Mouse (Mus musculus) hindbrain, postnatal 0 days (tissue): ENCODE measurements around the gene Mfsd6. TPM values are rescaled to one million over a fixed set of nuclear protein-coding genes. Genes with fewer than 3 reads are reported as not detected.

Source experiments
- ATAC-seq: fragments of 200-750 bp; cut with Nextera tagmentation; 2 replicates; pipeline ENCODE4 v1.8.0; 2017; ENCODE audit warnings: mild to moderate bottlenecking, moderate TSS enrichment, moderate library complexity
- DNase-seq: peaks from one replicate; pipeline ENCODE4 v3.0.0-alpha.2; 2015; ENCODE audit warnings: low spot score
- H3K27ac ChIP-seq: fragments of 300-500 bp; sonication (generic); 2 replicates; pipeline ENCODE4 v1.5.1; 2014; ENCODE audit warnings: mild to moderate bottlenecking
- H3K27me3 ChIP-seq: fragments of 300-500 bp; sonication (generic); 2 replicates; pipeline ENCODE4 v1.6.1; 2014; ENCODE audit warnings: low read length, mixed read lengths; ENCODE audit not compliant: insufficient read depth
- H3K36me3 ChIP-seq: fragments of 300-500 bp; sonication (generic); 2 replicates; pipeline ENCODE4 v1.6.1; 2014; ENCODE audit warnings: low read length, mixed read lengths; ENCODE audit not compliant: insufficient read depth
- H3K4me1 ChIP-seq: fragments of 300-500 bp; sonication (generic); 2 replicates; pipeline ENCODE4 v1.6.1; 2014; ENCODE audit warnings: antibody characterized with exemption, low read length, mixed read lengths; ENCODE audit not compliant: insufficient read depth
- H3K4me2 ChIP-seq: fragments of 300-500 bp; sonication (generic); 2 replicates; pipeline ENCODE4 v1.6.1; 2014; ENCODE audit warnings: low read depth, mild to moderate bottlenecking, low read length, moderate library complexity, mixed read lengths
- H3K4me3 ChIP-seq: fragments of 300-500 bp; sonication (generic); 2 replicates; pipeline ENCODE4 v1.5.1; 2014; ENCODE audit warnings: low read length
- H3K9ac ChIP-seq: fragments of 300-500 bp; sonication (generic); replicated peaks from 2 replicates; pipeline ENCODE4 v1.6.1; 2014; ENCODE audit warnings: mild to moderate bottlenecking, low read length, moderate library complexity, mixed read lengths
- H3K9me3 ChIP-seq: fragments of 300-500 bp; sonication (generic); 2 replicates; pipeline ENCODE4 v1.6.1; 2016; ENCODE audit warnings: low read length, mixed read lengths
- CTCF ChIP-seq: IDR thresholded peaks from 2 replicates; pipeline ENCODE4 v1.5.1; 2016; ENCODE audit warnings: antibody characterized with exemption, control low read depth, low read depth
- WGBS: fragments of 180-500 bp; shearing (Covaris S2); extraction: QIAGEN DNeasy Blood & Tissue Kit; methylation state at CpG from one replicate; pipeline ENCODE4 v1.1.7; 2014; 5-methylcytosine and 5-hydroxymethylcytosine counted together
- polyA plus RNA-seq: library from polyadenylated mRNA; unstranded; fragments of >200 nt; fragmentation: Nextera tagmentation; extraction: Ambion mirVana; gene quantifications from 2 replicates; pipeline ENCODE4 v1.2.1, GENCODE M21; 2015
- total RNA-seq: library from RNA; depleted of rRNA; stranded (reverse); fragments of >200 nt; gene quantifications from 2 replicates; pipeline ENCODE4 v1.2.3, GENCODE M21; 2014

Mfsd6 gene
- total and polyA plus RNA-seq, 2 experiments from 2014 or later: 10.6 to 47.0 TPM

GRCm38 (mm10) chr1:52728857-52729489, 1.7 kb upstream of the Mfsd6 start:
- no peak for ATAC-seq
- no peaks in the 10 kb centered on the region for H3K27me3 ChIP-seq
- no peak for TF ChIP-seq CTCF
- no peak for DNase-seq
- WGBS: 95% methylated on average over 5 of the region's 5 CpGs
- H3K9me3 ChIP-seq: no peaks in the 10 kb centered on the region
- H3K4me2 ChIP-seq: no peak overlapping the region
- no peaks in the 10 kb centered on the region for H3K36me3 ChIP-seq
- no peaks in the 10 kb centered on the region for H3K4me1 ChIP-seq
- no peak overlapping the region for H3K27ac ChIP-seq
- H3K4me3 ChIP-seq: no peak overlapping the region
- no peak overlapping the region for H3K9ac ChIP-seq

- no peaks in the 10 kb centered on the region for H3K9me3 ChIP-seq
- H3K27me3 ChIP-seq: no peaks in the 10 kb centered on the region
- H3K4me3 ChIP-seq: peak overlapping the region; percentile 89
- peak; percentile 80 for ATAC-seq
- H3K27ac ChIP-seq: peak overlapping the region; percentile 89
- peak; percentile 29; the same call in 1 of the 2 replicates for TF ChIP-seq CTCF
- no peaks in the 10 kb centered on the region for H3K36me3 ChIP-seq
- DNase-seq: peak; percentile 66
- peak overlapping the region; percentile 83 for H3K4me2 ChIP-seq
- WGBS: 1% methylated on average over 43 of the region's 56 CpGs
- peak overlapping the region; percentile 93 for H3K9ac ChIP-seq
- no peaks in the 10 kb centered on the region for H3K4me1 ChIP-seq
These were observed 749 bp downstream of the Mfsd6 start for GRCm38 (mm10) chr1:52726371-52727055.

- H3K9ac ChIP-seq: no peak overlapping the region
- TF ChIP-seq CTCF: no peak
- WGBS: 47% methylated on average over 4 of the region's 4 CpGs
These were observed 4.7 kb downstream of the Mfsd6 start for GRCm38 (mm10) chr1:52722586-52722985.

GRCm38 (mm10) chr1:52719096-52719495, 8.2 kb downstream of the Mfsd6 start:
- Histone ChIP-seq H3K27ac (no peak overlapping the region), H3K4me3 (no peak overlapping the region), H3K9ac (no peak overlapping the region), H3K27me3 (no peaks in the 10 kb centered on the region), H3K4me1 (no peaks in the 10 kb centered on the region), H3K36me3 (no peaks in the 10 kb centered on the region), H3K4me2 (no peak overlapping the region), H3K9me3 (no peaks in the 10 kb centered on the region)
- DNase-seq (no peak), ATAC-seq (no peak)
- 61% methylated on average over 5 of the region's 5 CpGs for WGBS
- TF ChIP-seq CTCF: 0 out of 2 replicates have a peak, but pooled peaks have one; percentile 14

More at GRCm38 (mm10) chr1:52722586-52722985, 4.7 kb downstream of the Mfsd6 start:
- no peaks in the 10 kb centered on the region for H3K27me3 ChIP-seq
- no peak overlapping the region for H3K4me3 ChIP-seq
- DNase-seq (no peak), ATAC-seq (no peak)
- no peaks in the 10 kb centered on the region for H3K36me3 ChIP-seq
- no peaks in the 10 kb centered on the region for H3K4me1 ChIP-seq
- no peak overlapping the region for H3K4me2 ChIP-seq
- H3K27ac ChIP-seq: no peak overlapping the region
- H3K9me3 ChIP-seq: no peaks in the 10 kb centered on the region

- 58% methylated on average over 3 of the region's 3 CpGs for WGBS
- DNase-seq (no peak), ATAC-seq (peak; percentile 77)
- no peak overlapping the region for H3K4me2 ChIP-seq
- peak overlapping the region; percentile 45 for H3K27ac ChIP-seq
- H3K4me3 ChIP-seq: no peak overlapping the region
- TF ChIP-seq CTCF: no peak
- H3K9me3 ChIP-seq: no peaks in the 10 kb centered on the region
- H3K36me3 ChIP-seq: no peaks in the 10 kb centered on the region
- H3K9ac ChIP-seq: no peak overlapping the region
- H3K27me3 ChIP-seq: no peaks in the 10 kb centered on the region
- H3K4me1 ChIP-seq: peaks cover 3% of the 10 kb centered on the region; the same call in 1 of the 2 replicates
These were observed 9.1 kb downstream of the Mfsd6 start for GRCm38 (mm10) chr1:52718068-52718748.

GRCm38 (mm10) chr1:52714451-52714850, 12.8 kb downstream of the Mfsd6 start:
- Histone ChIP-seq H3K9me3 (no peaks in the 10 kb centered on the region), H3K4me2 (no peak overlapping the region), H3K4me3 (no peak overlapping the region), H3K27ac (no peak overlapping the region), H3K36me3 (no peaks in the 10 kb centered on the region), H3K9ac (no peak overlapping the region), H3K4me1 (peaks cover 7% of the 10 kb centered on the region; the same call in 1 of the 2 replicates), H3K27me3 (no peaks in the 10 kb centered on the region)
- DNase-seq: no peak
- no peak for ATAC-seq
- WGBS: 11% methylated on average over 1 of the region's 1 CpGs
- TF ChIP-seq CTCF: no peak
